Mouse (Mus musculus): ENCODE data around the gene Nat14.

DNA sequence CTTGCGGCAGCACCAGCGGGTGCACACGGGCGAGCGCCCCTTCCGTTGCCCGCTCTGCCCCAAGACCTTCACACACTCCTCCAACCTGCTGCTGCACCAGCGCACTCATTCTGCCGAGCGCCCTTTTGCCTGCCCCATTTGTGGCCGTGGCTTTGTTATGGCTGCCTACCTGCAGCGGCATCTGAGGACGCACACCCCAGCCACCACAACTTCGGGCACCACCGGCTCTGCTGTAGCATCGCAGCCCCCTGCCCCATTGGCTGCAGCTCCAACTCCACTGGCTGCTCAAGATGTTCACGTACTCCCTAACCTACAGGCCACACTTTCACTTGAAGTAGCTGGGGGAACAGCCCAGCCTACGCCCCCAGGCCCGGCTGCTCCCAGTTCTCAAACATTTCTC lies 1.3 kb upstream of the Nat14 start:
- TF ChIP-seq ZNF384 (IDR thresholded peaks at IDR 0.05; ENCODE audit: low read depth, low read length): no peak
- no peak for TF ChIP-seq ZC3H11A (IDR thresholded peaks at IDR 0.05; ENCODE audit: borderline replicate concordance, low read depth, low read length)

Measured in ES-E14 (cell line).